Mouse (Mus musculus): Measurements from ENCODE around the gene Usp34. TPM values are rescaled to one million over a fixed set of nuclear protein-coding genes. Genes with fewer than 3 reads are reported as not detected.

Usp34 gene
- total and polyA plus RNA-seq, 3 experiments, result 30.4 to 36.6 (median 34.9) TPM

DNA sequence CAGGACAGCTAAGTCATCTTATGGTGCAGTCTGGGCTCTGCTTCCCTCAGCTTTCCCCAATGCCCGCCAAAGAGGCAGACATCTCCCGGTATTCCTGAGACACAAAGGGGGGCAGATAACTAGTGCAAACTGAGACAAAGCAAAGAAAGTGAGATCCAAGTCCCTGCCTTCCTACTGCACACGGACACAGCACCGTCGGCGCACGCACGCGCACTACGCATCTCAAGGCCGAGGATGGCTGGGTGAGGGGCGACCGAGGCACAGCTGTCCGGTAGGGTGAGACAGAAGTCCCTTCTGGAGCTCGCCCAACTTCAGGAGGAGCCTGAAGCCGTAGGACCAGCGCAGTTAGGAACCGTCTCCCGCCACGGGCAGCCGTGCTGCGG, 190.6 kb downstream of the Usp34 start:
- Histone ChIP-seq H3K27me3 (ENCODE audit: control insufficient read depth in 1 of 2, insufficient read depth in 2 of 2, low read length in 2 of 2) (no peaks in the 10 kb centered on the region), H3K9me3 (replicated peaks; ENCODE audit: insufficient read depth, low read length) (no peaks in the 10 kb centered on the region), H3K36me3 (ENCODE audit: control insufficient read depth in 1 of 2, insufficient read depth in 2 of 2, low read length in 2 of 2) (peaks cover 9 to 12% of the 10 kb centered on the region in 2 experiments), H3K9ac (ENCODE audit: control insufficient read depth, low read depth, low read length, poor library complexity, severe bottlenecking) (peak overlapping the region; percentile 80), H3K4me1 (ENCODE audit: control insufficient read depth in 1 of 2, insufficient read depth in 2 of 2, low read length in 2 of 2) (peaks cover 4 to 16% of the 10 kb centered on the region in 2 experiments), H3K79me2 (ENCODE audit: control insufficient read depth, insufficient read depth, low read length, poor library complexity) (peaks cover 9% of the 10 kb centered on the region), H3K4me3 (ENCODE audit: control insufficient read depth in 1 of 2, insufficient read depth in 1 of 2, low read depth in 2 of 2, low read length in 2 of 2) (peak overlapping the region; percentile 71 to 77), H3K27ac (ENCODE audit: control insufficient read depth, low read depth, low read length) (peak overlapping the region; percentile 42)
- DNase-seq (ENCODE audit: low read depth, low spot score), result peak; percentile 89
- TF ChIP-seq UBTF (IDR thresholded peaks at IDR 0.05; ENCODE audit: borderline replicate concordance, insufficient read depth, low read depth, low read length) (no peak), NRF1 (IDR thresholded peaks at IDR 0.05; ENCODE audit: insufficient read depth, low read depth, low read length, poor library complexity, severe bottlenecking) (peak; percentile 85), SIN3A (IDR thresholded peaks at IDR 0.05; ENCODE audit: low read length) (peak; percentile 73), ZNF384 (IDR thresholded peaks at IDR 0.05; ENCODE audit: low read depth, low read length) (no peak), HCFC1 (IDR thresholded peaks at IDR 0.05; ENCODE audit: low read depth, low read length) (peak; percentile 39; the same call in 1 of the 2 replicates)

- H3K9me3 ChIP-seq (replicated peaks; ENCODE audit: insufficient read depth, low read length), result no peaks in the 10 kb centered on the region
- H3K27ac ChIP-seq (ENCODE audit: control insufficient read depth, low read depth, low read length), result peak within 1 kb of the TSS; percentile 47
- H3K4me3 ChIP-seq (ENCODE audit: control insufficient read depth in 1 of 2, insufficient read depth in 1 of 2, low read depth in 2 of 2, low read length in 2 of 2), result peak within 1 kb of the TSS; percentile 71 to 77
- TF ChIP-seq ZNF384 (IDR thresholded peaks at IDR 0.05; ENCODE audit: low read depth, low read length) (peak; percentile 87), USF2 (IDR thresholded peaks at IDR 0.05; ENCODE audit: borderline replicate concordance in 1 of 2, insufficient read depth in 1 of 2, low read depth in 1 of 2, low read length in 2 of 2) (no peak), SMC3 (IDR thresholded peaks at IDR 0.05; ENCODE audit: low read depth, low read length) (peak; percentile 23; the same call in 1 of the 2 replicates), SIN3A (IDR thresholded peaks at IDR 0.05; ENCODE audit: low read length) (no peak), MEF2A (IDR thresholded peaks at IDR 0.05; ENCODE audit: extremely low read depth, insufficient replicate concordance, low read depth, low read length, poor library complexity, severe bottlenecking) (no peak), ZMIZ1 (IDR thresholded peaks at IDR 0.05; ENCODE audit: low read depth, low read length) (0 out of 2 replicates have a peak, but pooled peaks have one; percentile 72), POLR2AphosphoS2 (IDR thresholded peaks at IDR 0.05; ENCODE audit: low read length) (peak; percentile 74), MAFK (IDR thresholded peaks at IDR 0.05; ENCODE audit: borderline replicate concordance, low read depth, low read length) (no peak), ELF1 (IDR thresholded peaks at IDR 0.05; ENCODE audit: low read depth, low read length) (no peak), GATA1 (IDR thresholded peaks at IDR 0.05; ENCODE audit: low read depth, low read length) (no peak), HCFC1 (IDR thresholded peaks at IDR 0.05; ENCODE audit: low read depth, low read length) (peak; percentile 13), POLR2A (IDR thresholded peaks at IDR 0.05; ENCODE audit: control insufficient read depth in 1 of 2, insufficient read depth in 1 of 2, low read depth in 1 of 2, low read length in 2 of 2, poor library complexity in 1 of 2) (peak; percentile 59 to 68; a peak in 2 of 4 replicates), KAT2A (conservative IDR thresholded peaks at IDR 0.05; ENCODE audit: low read depth, low read length) (no peak), USF1 (IDR thresholded peaks at IDR 0.05; ENCODE audit: low read depth, low read length) (no peak), ZKSCAN1 (IDR thresholded peaks at IDR 0.05; ENCODE audit: low read depth, low read length) (no peak), TCF12 (IDR thresholded peaks at IDR 0.05; ENCODE audit: low read depth, low read length) (0 out of 2 replicates have a peak, but pooled peaks have one; percentile 13), UBTF (IDR thresholded peaks at IDR 0.05; ENCODE audit: borderline replicate concordance, insufficient read depth, low read depth, low read length) (no peak), GABPA (IDR thresholded peaks at IDR 0.05; ENCODE audit: low read depth, low read length) (no peak), RCOR1 (IDR thresholded peaks at IDR 0.05; ENCODE audit: low read depth, low read length) (no peak; the same call in 1 of the 2 replicates), MYB (IDR thresholded peaks at IDR 0.05; ENCODE audit: low read depth, low read length) (no peak), MXI1 (IDR thresholded peaks at IDR 0.05; ENCODE audit: low read depth, low read length) (peak; percentile 1; the same call in 1 of the 2 replicates), MAX (IDR thresholded peaks at IDR 0.05; ENCODE audit: low read length) (peak; percentile 27; the same call in 1 of the 2 replicates), NRF1 (IDR thresholded peaks at IDR 0.05; ENCODE audit: insufficient read depth, low read depth, low read length, poor library complexity, severe bottlenecking) (peak; percentile 31; the same call in 1 of the 2 replicates), ETS1 (IDR thresholded peaks at IDR 0.05; ENCODE audit: low read depth, low read length) (0 out of 2 replicates have a peak, but pooled peaks have one; percentile 20), NELFE (IDR thresholded peaks at IDR 0.05; ENCODE audit: low read depth, low read length) (peak; percentile 72), ZC3H11A (IDR thresholded peaks at IDR 0.05; ENCODE audit: low read depth, low read length) (no peak), CHD1 (IDR thresholded peaks at IDR 0.05; ENCODE audit: low read depth, low read length) (0 out of 2 replicates have a peak, but pooled peaks have one; percentile 71)
- peak within 1 kb of the TSS; percentile 80 for H3K9ac ChIP-seq (ENCODE audit: control insufficient read depth, low read depth, low read length, poor library complexity, severe bottlenecking)
- no peaks in the 10 kb centered on the region for H3K27me3 ChIP-seq (ENCODE audit: control insufficient read depth in 1 of 2, insufficient read depth in 2 of 2, low read length in 2 of 2)
- peaks cover 8 to 9% of the 10 kb centered on the region in 2 experiments for H3K36me3 ChIP-seq (ENCODE audit: control insufficient read depth in 1 of 2, insufficient read depth in 2 of 2, low read length in 2 of 2)
- peaks cover 4 to 16% of the 10 kb centered on the region in 2 experiments for H3K4me1 ChIP-seq (ENCODE audit: control insufficient read depth in 1 of 2, insufficient read depth in 2 of 2, low read length in 2 of 2)
- H3K79me2 ChIP-seq (ENCODE audit: control insufficient read depth, insufficient read depth, low read length, poor library complexity), result peaks cover 9% of the 10 kb centered on the region
- peak; percentile 98 for DNase-seq (ENCODE audit: low read depth, low spot score)
Observed at GRCm38 (mm10) chr11:23497718-23498509, 191.2 kb downstream of the Usp34 start, which contains the start of gene Ahsa2. Ahsa2 (minus strand) TSS chr11:23498030.

All from MEL (cell line).